Mouse (Mus musculus) neural tube, embryonic 13.5 days (tissue): ENCODE measurements around the gene Cops3. TPM values are rescaled to one million over a fixed set of nuclear protein-coding genes. Genes with fewer than 3 reads are reported as not detected.
"Not testable (repeated sequence)": the region's sequence is repeated elsewhere in the genome, so short reads cannot be mapped to it uniquely, and the experiment has no call there.

Experiments used
- ATAC-seq: fragments of 200-750 bp; cut with Nextera tagmentation; 2 replicates; pipeline ENCODE4 v1.8.0; 2017; ENCODE audit warnings: low read depth, mild to moderate bottlenecking, moderate TSS enrichment, moderate library complexity
- H3K27ac ChIP-seq: fragments of 300-500 bp; sonication (generic); replicated peaks from 2 replicates; pipeline ENCODE4 v1.5.1; 2015; ENCODE audit warnings: moderate library complexity, mild to moderate bottlenecking, inconsistent platforms
- H3K27me3 ChIP-seq: fragments of 300-500 bp; sonication (generic); 2 replicates; pipeline ENCODE4 v1.6.1; 2015; ENCODE audit warnings: mild to moderate bottlenecking, inconsistent platforms
- H3K36me3 ChIP-seq: fragments of 300-500 bp; sonication (generic); 2 replicates; pipeline ENCODE4 v1.6.1; 2015; ENCODE audit warnings: mild to moderate bottlenecking, inconsistent platforms
- H3K4me1 ChIP-seq: fragments of 300-500 bp; sonication (generic); replicated peaks from 2 replicates; pipeline ENCODE4 v1.6.1; 2015; ENCODE audit warnings: inconsistent platforms
- H3K4me2 ChIP-seq: fragments of 300-500 bp; sonication (generic); 2 replicates; pipeline ENCODE4 v1.6.1; 2015; ENCODE audit warnings: inconsistent platforms, mild to moderate bottlenecking, moderate library complexity
- H3K4me3 ChIP-seq: fragments of 300-500 bp; sonication (generic); 2 replicates; pipeline ENCODE4 v1.5.1; 2015; ENCODE audit warnings: mild to moderate bottlenecking, inconsistent platforms
- H3K9ac ChIP-seq: fragments of 300-500 bp; sonication (generic); 2 replicates; pipeline ENCODE4 v1.6.1; 2015; ENCODE audit warnings: moderate library complexity, mild to moderate bottlenecking, inconsistent platforms
- H3K9me3 ChIP-seq: fragments of 300-500 bp; sonication (generic); 2 replicates; pipeline ENCODE4 v1.6.1; 2016; ENCODE audit warnings: inconsistent platforms
- WGBS: fragments of 180-500 bp; shearing (Covaris S2); methylation state at CpG from one replicate; pipeline ENCODE4 v1.1.7; 2015; 5-methylcytosine and 5-hydroxymethylcytosine counted together
- polyA plus RNA-seq: library from polyadenylated mRNA; unstranded; fragments of >200 nt; fragmentation: Nextera tagmentation; extraction: Ambion mirVana; gene quantifications from 2 replicates; pipeline ENCODE4 v1.2.1, GENCODE M21; 2015

Cops3 gene
- polyA plus RNA-seq, 1 experiment from 2014 or later = 219 TPM

DNA sequence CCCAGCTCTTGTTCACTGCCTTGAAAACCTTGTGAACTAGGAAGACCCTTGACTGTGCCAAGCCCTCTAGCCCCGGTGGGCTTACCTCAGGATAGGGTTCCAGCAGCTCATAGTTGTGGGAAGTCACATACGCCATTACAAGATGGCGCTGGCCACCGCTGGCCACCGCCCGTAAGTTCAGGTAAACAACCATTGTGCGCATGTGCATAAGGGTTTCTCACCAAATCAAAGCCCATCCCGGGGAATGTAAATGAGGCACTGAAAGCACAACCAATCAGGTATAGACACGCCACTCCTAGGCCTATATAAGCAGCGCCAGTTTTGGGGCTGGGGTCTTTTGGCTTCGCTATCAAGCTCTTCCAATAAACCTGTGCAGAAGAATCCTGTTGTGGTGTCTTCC lies 6.7 kb upstream of the Cops3 start:
- Histone ChIP-seq H3K9ac (no peak overlapping the region), H3K4me3 (no peak overlapping the region), H3K27ac (no peak overlapping the region), H3K36me3 (no peaks in the 10 kb centered on the region), H3K9me3 (no peaks in the 10 kb centered on the region), H3K27me3 (no peaks in the 10 kb centered on the region), H3K4me1 (peaks cover 27% of the 10 kb centered on the region), H3K4me2 (no peak overlapping the region)
- ATAC-seq = no peak
- 95% methylated on average over 11 of the region's 11 CpGs for WGBS

DNA sequence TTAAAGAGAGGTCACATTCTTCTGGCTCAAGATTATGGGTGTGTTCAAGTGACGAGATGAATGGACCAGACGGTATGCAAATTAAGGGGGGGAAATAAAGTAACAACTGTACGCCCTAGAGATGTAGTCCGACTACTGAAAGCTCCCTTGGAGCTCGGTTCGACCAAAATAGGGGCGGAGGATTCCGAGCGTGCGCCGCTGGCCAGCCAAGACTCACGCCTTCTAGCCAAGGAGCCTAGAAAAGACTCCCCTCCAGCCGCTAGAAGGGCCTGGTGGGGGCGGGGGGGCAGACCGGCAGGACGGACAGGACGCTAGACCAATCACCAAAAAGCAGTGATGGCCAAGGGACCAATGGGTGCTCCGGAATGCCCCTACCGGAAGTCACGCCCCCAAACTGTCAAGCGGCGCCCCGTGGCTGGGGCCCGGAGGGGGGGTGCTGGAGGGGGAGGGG lies 605 bp downstream of the Cops3 start, which contains the start of gene Nt5m:
Nt5m (plus strand) TSS at position 440 of the 451 bp plus-strand sequence.
- peak; percentile 98 for ATAC-seq
- Histone ChIP-seq H3K4me1 (peaks cover 28% of the 10 kb centered on the region), H3K9me3 (no peaks in the 10 kb centered on the region), H3K4me3 (peak within 1 kb of the TSS; percentile 72), H3K27me3 (no peaks in the 10 kb centered on the region), H3K9ac (peak within 1 kb of the TSS; percentile 87), H3K27ac (peak within 1 kb of the TSS; percentile 96), H3K36me3 (peaks cover 27% of the 10 kb centered on the region), H3K4me2 (peak within 1 kb of the TSS; percentile 76)
- 0% methylated on average over 24 of the region's 24 CpGs for WGBS

DNA sequence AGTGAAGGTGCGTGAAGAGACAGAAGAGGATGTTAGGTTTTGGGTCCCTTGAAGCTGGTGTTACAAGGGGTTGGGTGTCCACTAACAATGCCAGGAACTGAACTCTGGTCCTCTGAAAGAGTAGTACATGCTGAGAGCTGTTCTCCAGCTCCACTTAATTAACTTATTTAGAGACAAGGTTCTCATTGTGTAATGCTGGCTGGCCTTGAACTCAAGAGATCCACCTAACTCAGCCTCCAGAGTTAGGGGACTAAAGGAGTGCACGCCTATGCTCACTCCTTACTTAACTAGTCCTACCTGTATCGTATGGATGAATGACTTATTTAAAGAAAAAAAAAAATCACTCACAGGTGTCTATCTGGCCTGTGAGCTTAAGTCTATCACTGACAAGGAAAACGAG lies 1.2 kb downstream of the Cops3 start:
- Histone ChIP-seq H3K27me3 (no peaks in the 10 kb centered on the region), H3K4me1 (peaks cover 28% of the 10 kb centered on the region), H3K9ac (peak overlapping the region; percentile 87), H3K4me3 (peak overlapping the region; percentile 72), H3K9me3 (no peaks in the 10 kb centered on the region), H3K4me2 (peak overlapping the region; percentile 76), H3K36me3 (peaks cover 33% of the 10 kb centered on the region), H3K27ac (peak overlapping the region; percentile 96; the same call in 1 of the 2 replicates)
- WGBS = 72% methylated on average over 4 of the region's 4 CpGs
- no peak for ATAC-seq

DNA sequence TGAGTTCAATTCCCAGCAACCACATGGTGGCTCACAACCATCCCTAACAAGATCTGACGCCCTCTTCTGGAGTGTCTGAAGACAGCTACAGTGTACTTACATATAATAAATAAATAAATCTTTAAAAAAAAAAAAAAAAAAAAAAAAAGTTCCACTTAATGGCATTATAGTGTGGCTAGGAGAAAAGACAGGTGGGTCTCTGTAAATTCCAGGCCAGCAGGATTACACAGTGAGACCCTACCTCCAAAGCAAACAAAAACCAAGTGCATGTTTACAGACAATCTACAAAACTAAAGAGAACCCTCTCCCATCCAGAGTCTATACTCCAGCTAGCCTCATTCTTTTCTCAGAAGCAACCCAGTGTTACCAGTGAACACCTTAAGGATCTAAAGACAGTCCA lies 1.8 kb downstream of the Cops3 start:
- Histone ChIP-seq H3K4me1 (peaks cover 28% of the 10 kb centered on the region), H3K9ac (peak overlapping the region; percentile 87; the same call in 1 of the 2 replicates), H3K4me3 (peak overlapping the region; percentile 72), H3K36me3 (peaks cover 37% of the 10 kb centered on the region), H3K4me2 (peak overlapping the region; percentile 76)
- not testable (repeated sequence) for H3K27ac ChIP-seq, H3K27me3 ChIP-seq, ATAC-seq, H3K9me3 ChIP-seq
- no CpG with 5 or more reads among the region's 1 CpGs for WGBS

DNA sequence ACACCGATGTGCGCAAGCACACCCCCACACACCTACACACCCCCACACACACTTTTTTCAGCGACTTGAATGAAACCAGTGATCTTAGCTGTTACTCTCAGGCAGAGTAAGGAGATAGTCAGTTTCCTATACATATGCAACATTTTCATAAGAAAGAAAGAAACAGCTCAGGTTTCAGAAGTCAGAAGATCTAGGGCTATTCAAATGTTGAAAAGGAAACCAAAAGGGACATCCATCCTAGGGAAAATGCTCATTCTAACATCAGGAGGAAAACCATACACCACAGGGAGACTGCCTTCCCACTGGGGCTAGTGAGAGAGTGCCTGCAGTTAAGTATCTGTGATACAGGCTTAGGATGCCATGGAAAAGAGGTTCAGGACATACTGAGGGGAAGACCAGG lies 18.0 kb downstream of the Cops3 start:
- Histone ChIP-seq H3K36me3 (peaks cover 94% of the 10 kb centered on the region), H3K27ac (no peak overlapping the region), H3K9ac (no peak overlapping the region), H3K27me3 (no peaks in the 10 kb centered on the region), H3K4me1 (no peaks in the 10 kb centered on the region), H3K9me3 (no peaks in the 10 kb centered on the region), H3K4me2 (no peak overlapping the region), H3K4me3 (no peak overlapping the region)
- WGBS = 90% methylated on average over 3 of the region's 3 CpGs
- ATAC-seq = no peak

DNA sequence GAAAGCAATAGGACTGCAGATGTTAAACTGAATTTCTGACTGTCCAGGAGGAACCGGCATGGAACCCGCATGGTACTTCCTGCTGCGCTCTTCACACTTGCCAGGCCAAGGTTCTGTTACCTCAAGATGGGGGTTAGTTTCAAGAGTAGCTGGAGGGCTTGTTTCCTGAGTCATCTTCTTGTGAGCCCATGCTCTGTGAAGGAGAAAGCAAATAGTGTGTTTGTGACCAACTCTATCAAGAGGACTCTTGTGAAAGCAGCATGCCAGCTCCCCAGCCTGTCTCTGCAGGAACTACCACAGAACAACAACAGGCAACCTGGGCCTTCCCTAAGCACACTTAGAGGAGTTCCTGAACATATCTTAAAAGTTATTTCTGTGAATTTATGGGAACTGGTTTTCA lies 21.7 kb downstream of the Cops3 start:
- Histone ChIP-seq H3K9me3 (no peaks in the 10 kb centered on the region), H3K4me2 (no peak overlapping the region), H3K4me1 (no peaks in the 10 kb centered on the region), H3K4me3 (no peak overlapping the region), H3K9ac (no peak overlapping the region), H3K36me3 (peaks cover 74% of the 10 kb centered on the region), H3K27me3 (no peaks in the 10 kb centered on the region), H3K27ac (no peak overlapping the region)
- 99% methylated on average over 3 of the region's 3 CpGs for WGBS
- ATAC-seq = no peak

DNA sequence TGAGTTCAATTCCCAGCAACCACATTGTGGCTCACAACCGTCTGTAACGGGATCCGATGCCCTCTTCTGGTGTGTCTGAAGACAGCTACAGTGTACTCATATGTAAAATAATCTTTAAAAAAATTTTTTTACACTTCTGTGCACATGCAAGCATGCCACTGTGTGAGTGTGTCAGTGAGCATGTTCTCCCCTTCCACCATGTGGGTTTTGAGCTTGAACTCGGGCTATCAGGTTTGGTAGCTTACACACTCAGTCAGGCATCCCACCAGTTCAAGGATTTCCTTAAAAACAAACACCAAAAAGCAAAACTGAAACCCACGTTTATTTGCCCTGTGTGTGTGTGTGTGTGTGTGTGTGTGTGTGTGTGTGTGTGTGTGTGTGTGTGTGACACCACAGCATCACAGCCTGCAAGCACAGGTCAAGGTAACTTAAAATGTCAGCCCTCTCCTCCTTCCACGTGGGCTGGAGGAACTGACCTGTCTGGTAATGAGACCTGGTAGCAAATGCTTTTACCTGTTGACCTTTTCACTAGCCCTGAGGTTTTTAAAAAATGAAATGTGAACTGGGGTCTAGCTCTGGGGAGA lies 24.1 kb downstream of the Cops3 start:
- WGBS = 91% methylated on average over 6 of the region's 6 CpGs

DNA sequence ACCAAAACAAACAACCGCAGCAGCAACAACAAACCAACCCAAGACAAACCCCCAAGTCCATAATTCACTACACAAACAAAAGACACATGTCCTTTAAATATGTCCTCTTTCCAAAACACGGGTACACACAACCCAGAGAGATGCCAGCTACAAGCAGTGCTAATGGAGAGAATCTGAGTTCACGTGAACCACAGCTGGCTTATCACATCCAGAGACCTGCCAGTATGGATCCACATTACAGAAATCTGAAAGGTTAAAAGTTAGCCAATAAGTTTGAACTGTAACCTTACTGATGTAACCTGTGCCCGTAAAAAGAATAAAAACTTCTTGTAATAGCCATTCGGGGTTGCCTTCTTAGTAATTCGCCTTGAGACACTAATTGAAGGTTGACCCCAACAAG lies 24.7 kb downstream of the Cops3 start:
- Histone ChIP-seq H3K4me3 (no peak overlapping the region), H3K4me2 (no peak overlapping the region), H3K36me3 (peaks cover 46% of the 10 kb centered on the region), H3K27me3 (no peaks in the 10 kb centered on the region), H3K9ac (no peak overlapping the region), H3K9me3 (no peaks in the 10 kb centered on the region), H3K27ac (no peak overlapping the region), H3K4me1 (peaks cover 5% of the 10 kb centered on the region; the same call in 1 of the 2 replicates)
- 88% methylated on average over 6 of the region's 6 CpGs for WGBS
- ATAC-seq = no peak

More for the DNA sequence above, 24.1 kb downstream of the Cops3 start:
- Histone ChIP-seq H3K9me3 (no peaks in the 10 kb centered on the region), H3K36me3 (peaks cover 52% of the 10 kb centered on the region), H3K4me3 (no peak overlapping the region), H3K4me1 (peaks cover 4% of the 10 kb centered on the region; the same call in 1 of the 2 replicates), H3K27me3 (no peaks in the 10 kb centered on the region), H3K4me2 (no peak overlapping the region), H3K9ac (no peak overlapping the region), H3K27ac (no peak overlapping the region)
- no peak for ATAC-seq

DNA sequence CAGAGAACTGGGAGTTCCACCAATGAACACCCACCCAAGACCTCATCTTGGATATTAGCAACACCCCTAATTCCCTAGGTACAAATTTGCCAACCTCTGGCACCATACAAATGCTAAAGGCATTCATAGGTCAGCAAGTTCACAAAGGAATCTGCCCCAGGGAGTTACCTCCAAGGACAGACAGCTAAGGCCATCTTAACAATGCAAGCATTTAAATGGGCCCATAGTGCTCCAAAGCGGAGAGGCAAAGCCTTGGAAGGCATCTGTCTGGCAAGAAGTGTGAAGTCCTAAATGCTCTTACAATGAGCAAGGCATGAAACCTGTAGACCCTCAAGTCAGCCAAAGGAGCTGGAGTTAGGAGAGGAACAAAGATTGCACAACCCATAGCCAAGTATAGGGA lies 25.3 kb downstream of the Cops3 start:
- no peak for ATAC-seq
- Histone ChIP-seq H3K9me3 (no peaks in the 10 kb centered on the region), H3K36me3 (peaks cover 40% of the 10 kb centered on the region), H3K4me3 (no peak overlapping the region), H3K27me3 (no peaks in the 10 kb centered on the region), H3K4me1 (peaks cover 5% of the 10 kb centered on the region; the same call in 1 of the 2 replicates), H3K27ac (no peak overlapping the region), H3K9ac (no peak overlapping the region), H3K4me2 (no peak overlapping the region)
- 70% methylated on average over 1 of the region's 1 CpGs for WGBS

DNA sequence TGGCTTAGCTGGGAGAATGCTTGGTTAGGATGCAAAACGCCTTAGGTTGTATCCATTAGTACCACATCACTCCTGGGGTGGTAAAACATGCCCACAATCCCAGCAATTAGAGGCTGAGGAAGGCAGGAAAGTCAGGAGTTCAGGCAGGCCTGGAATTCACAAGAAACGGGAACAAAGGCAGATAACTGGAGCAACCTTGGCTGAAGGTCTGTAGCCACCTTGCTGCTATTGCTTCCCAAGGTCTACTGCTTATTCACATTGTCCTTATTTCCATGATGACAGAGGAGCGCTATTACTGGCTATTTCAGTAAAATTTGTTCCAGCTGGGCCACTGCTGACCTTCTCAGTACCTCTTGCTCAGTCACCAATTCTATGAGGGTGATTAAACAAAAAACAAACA lies 26.4 kb downstream of the Cops3 start:
- Histone ChIP-seq H3K9me3 (no peaks in the 10 kb centered on the region), H3K9ac (no peak overlapping the region), H3K4me2 (no peak overlapping the region), H3K4me3 (no peak overlapping the region), H3K27ac (no peak overlapping the region), H3K36me3 (peaks cover 30% of the 10 kb centered on the region), H3K27me3 (no peaks in the 10 kb centered on the region), H3K4me1 (peaks cover 15% of the 10 kb centered on the region)
- 64% methylated on average over 3 of the region's 3 CpGs for WGBS
- ATAC-seq = no peak

DNA sequence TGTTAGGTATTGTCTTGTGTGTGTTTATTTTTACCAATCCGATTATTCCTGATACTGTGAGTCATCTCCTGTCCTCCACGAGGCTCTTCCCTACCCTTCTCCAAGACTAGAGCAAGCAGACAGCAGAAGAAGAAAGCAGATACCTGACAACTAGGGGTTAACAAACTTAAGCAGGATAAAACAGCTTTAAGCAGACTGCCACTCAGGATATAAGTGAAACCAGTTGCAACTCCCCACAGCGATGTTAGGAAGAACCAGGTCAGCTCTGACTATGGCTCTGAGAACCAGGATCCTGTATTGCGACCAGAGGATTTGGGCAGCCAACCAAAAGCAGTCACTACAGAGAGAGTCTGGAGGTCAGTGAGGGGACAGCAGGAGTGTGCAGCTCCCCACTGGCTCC lies 28.4 kb downstream of the Cops3 start:
- WGBS = 78% methylated on average over 4 of the region's 4 CpGs
- Histone ChIP-seq H3K9ac (no peak overlapping the region; the same call in 1 of the 2 replicates), H3K27ac (no peak overlapping the region), H3K36me3 (peaks cover 27% of the 10 kb centered on the region), H3K4me2 (no peak overlapping the region), H3K4me1 (peaks cover 20% of the 10 kb centered on the region), H3K27me3 (no peaks in the 10 kb centered on the region), H3K9me3 (no peaks in the 10 kb centered on the region), H3K4me3 (no peak overlapping the region)
- no peak for ATAC-seq

DNA sequence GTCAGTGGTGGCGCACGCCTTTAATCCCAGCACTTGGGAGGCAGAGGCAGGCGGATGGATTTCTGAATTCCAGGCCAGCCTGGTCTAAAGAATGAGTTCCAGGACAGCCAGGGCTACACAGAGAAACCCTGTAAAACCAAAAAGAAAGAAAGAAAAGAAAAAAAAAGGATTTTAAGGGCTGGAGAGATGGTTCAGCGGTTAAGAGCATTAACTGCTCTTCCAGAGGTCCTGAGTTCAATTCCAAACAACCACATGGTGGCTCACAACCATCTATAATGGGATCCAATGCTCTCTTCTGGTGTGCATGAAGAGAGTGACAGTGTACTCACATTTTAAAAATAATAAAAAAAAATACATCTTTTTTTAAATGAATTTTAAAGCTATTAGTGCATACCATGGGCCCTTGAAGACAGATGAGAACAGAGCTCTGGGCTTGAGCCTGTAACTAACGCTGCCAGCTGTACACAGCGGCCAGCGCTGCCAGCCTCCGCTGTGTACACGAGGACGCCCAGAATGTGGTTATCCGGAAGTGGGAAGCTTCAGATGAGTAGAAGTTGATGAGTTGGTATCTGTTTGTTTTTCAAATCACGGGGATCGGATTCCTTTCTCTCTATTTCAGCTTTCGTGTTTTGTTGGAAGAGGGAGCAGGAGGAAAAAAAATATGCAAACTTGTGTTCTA lies 29.0 kb downstream of the Cops3 start:
- peak overlapping the region; percentile 63 for H3K4me3 ChIP-seq
- WGBS = 66% methylated on average over 14 of the region's 14 CpGs
- H3K9me3 ChIP-seq = no peaks in the 10 kb centered on the region
- H3K27me3 ChIP-seq = no peaks in the 10 kb centered on the region
- ATAC-seq = peak; percentile 3; the same call in 1 of the 2 replicates
- H3K9ac ChIP-seq = peak overlapping the region; percentile 88
- H3K36me3 ChIP-seq = peaks cover 27% of the 10 kb centered on the region
- H3K4me2 ChIP-seq = peak overlapping the region; percentile 84
- peaks cover 20% of the 10 kb centered on the region for H3K4me1 ChIP-seq
- H3K27ac ChIP-seq = peak overlapping the region; percentile 98
